Mouse (Mus musculus): ENCODE results near the gene Lsamp. TPM values are rescaled to one million over a fixed set of nuclear protein-coding genes. Genes with fewer than 3 reads are reported as not detected.

The Lsamp gene
- polyA plus RNA-seq, 1 experiment from 2014 or later = 21.5 TPM

DNA sequence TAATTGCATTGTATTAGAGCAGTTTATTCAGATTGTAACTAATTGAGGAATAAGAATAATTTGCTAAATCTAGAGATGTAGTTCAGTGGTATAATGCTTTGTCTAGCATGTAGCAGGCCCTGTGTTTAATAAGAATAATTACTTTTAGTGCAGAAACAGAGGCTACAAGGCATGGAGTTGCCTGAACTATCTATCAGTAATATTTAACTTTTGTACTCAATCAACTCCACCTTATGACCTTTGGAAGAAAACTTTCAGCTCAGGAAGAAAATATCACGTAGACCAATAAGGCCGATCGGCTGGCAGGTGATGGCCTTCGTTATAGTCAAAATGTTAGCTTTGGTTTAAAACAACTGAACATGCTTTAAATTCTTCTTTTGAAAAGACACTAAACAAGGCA lies 946.4 kb downstream of the Lsamp start:
- Histone ChIP-seq H3K4me3 (ENCODE audit: low read depth, low read length) (no peak overlapping the region), H3K27me3 (ENCODE audit: control insufficient read depth, insufficient read depth, low read length) (no peaks in the 10 kb centered on the region), H3K4me1 (replicated peaks; ENCODE audit: control insufficient read depth, insufficient read depth, low read length) (no peaks in the 10 kb centered on the region), H3K9ac (ENCODE audit: low read length) (no peak overlapping the region), H3K9me3 (ENCODE audit: control insufficient read depth, low read length) (no peaks in the 10 kb centered on the region), H3K36me3 (ENCODE audit: control insufficient read depth, insufficient read depth, low read length) (no peaks in the 10 kb centered on the region), H3K4me2 (ENCODE audit: low read depth, low read length, severe bottlenecking) (no peak overlapping the region), H3K27ac (ENCODE audit: low read depth, low read length) (no peak overlapping the region)
- no peak for DNase-seq (ENCODE audit: low spot score)
- ATAC-seq (replicated peaks; ENCODE audit: low FRiP score) = no peak
- WGBS = 94% methylated on average over 4 of the region's 4 CpGs

- Histone ChIP-seq H3K4me3 (ENCODE audit: low read depth, low read length) (no peak overlapping the region), H3K36me3 (ENCODE audit: control insufficient read depth, insufficient read depth, low read length) (no peaks in the 10 kb centered on the region), H3K9ac (ENCODE audit: low read length) (no peak overlapping the region), H3K4me1 (replicated peaks; ENCODE audit: control insufficient read depth, insufficient read depth, low read length) (no peaks in the 10 kb centered on the region; the same call in 1 of the 2 replicates), H3K4me2 (ENCODE audit: low read depth, low read length, severe bottlenecking) (no peak overlapping the region), H3K9me3 (ENCODE audit: control insufficient read depth, low read length) (no peaks in the 10 kb centered on the region), H3K27ac (ENCODE audit: low read depth, low read length) (no peak overlapping the region), H3K27me3 (ENCODE audit: control insufficient read depth, insufficient read depth, low read length) (no peaks in the 10 kb centered on the region)
- DNase-seq (ENCODE audit: low spot score) = no peak
- 92% methylated on average over 3 of the region's 3 CpGs for WGBS
- no peak for ATAC-seq (replicated peaks; ENCODE audit: low FRiP score)
These were observed 958.1 kb downstream of the Lsamp start for GRCm38 (mm10) chr16:40942266-40942665.

GRCm38 (mm10) chr16:40945834-40946233 lies 961.7 kb downstream of the Lsamp start:
- Histone ChIP-seq H3K4me1 (replicated peaks; ENCODE audit: control insufficient read depth, insufficient read depth, low read length) (no peaks in the 10 kb centered on the region; the same call in 1 of the 2 replicates), H3K9me3 (ENCODE audit: control insufficient read depth, low read length) (no peaks in the 10 kb centered on the region), H3K27ac (ENCODE audit: low read depth, low read length) (no peak overlapping the region), H3K27me3 (ENCODE audit: control insufficient read depth, insufficient read depth, low read length) (no peaks in the 10 kb centered on the region), H3K4me3 (ENCODE audit: low read depth, low read length) (no peak overlapping the region), H3K36me3 (ENCODE audit: control insufficient read depth, insufficient read depth, low read length) (no peaks in the 10 kb centered on the region), H3K4me2 (ENCODE audit: low read depth, low read length, severe bottlenecking) (no peak overlapping the region), H3K9ac (ENCODE audit: low read length) (no peak overlapping the region)
- ATAC-seq (replicated peaks; ENCODE audit: low FRiP score) (no peak), DNase-seq (ENCODE audit: low spot score) (no peak)
- WGBS = 53% methylated on average over 1 of the region's 1 CpGs

- no peaks in the 10 kb centered on the region; the same call in 1 of the 2 replicates for H3K4me1 ChIP-seq (replicated peaks; ENCODE audit: control insufficient read depth, insufficient read depth, low read length)
- H3K4me3 ChIP-seq (ENCODE audit: low read depth, low read length) = no peak overlapping the region
- no peaks in the 10 kb centered on the region for H3K36me3 ChIP-seq (ENCODE audit: control insufficient read depth, insufficient read depth, low read length)
- ATAC-seq (replicated peaks; ENCODE audit: low FRiP score) = no peak
- H3K4me2 ChIP-seq (ENCODE audit: low read depth, low read length, severe bottlenecking) = no peak overlapping the region
- no peaks in the 10 kb centered on the region for H3K9me3 ChIP-seq (ENCODE audit: control insufficient read depth, low read length)
- H3K27me3 ChIP-seq (ENCODE audit: control insufficient read depth, insufficient read depth, low read length) = no peaks in the 10 kb centered on the region
- no peak overlapping the region for H3K9ac ChIP-seq (ENCODE audit: low read length)
- no peak overlapping the region for H3K27ac ChIP-seq (ENCODE audit: low read depth, low read length)
- DNase-seq (ENCODE audit: low spot score) = no peak
These were observed 963.9 kb downstream of the Lsamp start for GRCm38 (mm10) chr16:40948013-40948412.

DNA sequence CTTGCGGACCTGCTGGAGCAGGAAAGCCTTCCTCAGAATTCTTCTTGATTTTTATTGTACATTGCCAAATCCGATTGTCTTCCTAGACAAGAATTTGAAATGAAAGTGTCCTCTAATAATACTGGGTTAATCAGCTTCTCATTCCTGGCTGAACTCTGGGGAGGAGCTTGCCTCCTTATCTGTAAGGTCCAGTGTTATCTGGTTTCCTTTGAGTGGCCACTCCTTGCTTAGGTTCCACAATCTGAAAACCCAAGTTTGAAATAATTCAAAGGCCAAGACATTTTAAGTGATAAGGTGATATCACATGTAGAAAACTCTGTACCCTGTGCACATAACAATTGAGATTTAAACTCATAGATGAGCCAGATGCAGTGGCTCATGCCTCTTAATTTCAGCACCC lies 975.0 kb downstream of the Lsamp start:
- DNase-seq (ENCODE audit: low spot score) = no peak
- Histone ChIP-seq H3K4me1 (replicated peaks; ENCODE audit: control insufficient read depth, insufficient read depth, low read length) (no peaks in the 10 kb centered on the region), H3K9me3 (ENCODE audit: control insufficient read depth, low read length) (no peaks in the 10 kb centered on the region), H3K27ac (ENCODE audit: low read depth, low read length) (no peak overlapping the region), H3K36me3 (ENCODE audit: control insufficient read depth, insufficient read depth, low read length) (no peaks in the 10 kb centered on the region), H3K27me3 (ENCODE audit: control insufficient read depth, insufficient read depth, low read length) (no peaks in the 10 kb centered on the region), H3K9ac (ENCODE audit: low read length) (no peak overlapping the region), H3K4me3 (ENCODE audit: low read depth, low read length) (no peak overlapping the region), H3K4me2 (ENCODE audit: low read depth, low read length, severe bottlenecking) (no peak overlapping the region)
- WGBS = 92% methylated on average over 2 of the region's 2 CpGs
- ATAC-seq (replicated peaks; ENCODE audit: low FRiP score) = no peak

DNA sequence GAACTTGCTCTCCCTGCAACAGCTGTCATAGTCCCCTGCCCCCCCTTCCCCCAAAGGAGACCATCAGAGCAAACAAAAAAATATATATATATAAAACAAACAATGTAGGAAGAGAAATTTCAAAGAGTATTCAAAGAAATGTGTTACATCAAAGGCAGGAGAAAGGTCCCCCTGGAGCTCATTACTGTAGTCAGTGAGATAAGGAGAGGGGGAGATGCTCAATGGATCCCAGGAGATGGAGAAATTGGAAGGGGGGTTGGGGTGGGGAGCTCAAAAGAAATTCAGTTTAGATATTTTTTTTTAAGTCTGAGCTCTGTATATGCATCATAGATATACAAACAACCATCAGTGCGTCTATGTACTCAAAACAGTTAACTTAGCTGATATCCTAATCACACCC lies 976.4 kb downstream of the Lsamp start:
- Histone ChIP-seq H3K9ac (ENCODE audit: low read length) (no peak overlapping the region), H3K36me3 (ENCODE audit: control insufficient read depth, insufficient read depth, low read length) (no peaks in the 10 kb centered on the region), H3K4me2 (ENCODE audit: low read depth, low read length, severe bottlenecking) (no peak overlapping the region), H3K4me1 (replicated peaks; ENCODE audit: control insufficient read depth, insufficient read depth, low read length) (no peaks in the 10 kb centered on the region), H3K27me3 (ENCODE audit: control insufficient read depth, insufficient read depth, low read length) (no peaks in the 10 kb centered on the region), H3K4me3 (ENCODE audit: low read depth, low read length) (no peak overlapping the region), H3K9me3 (ENCODE audit: control insufficient read depth, low read length) (no peaks in the 10 kb centered on the region), H3K27ac (ENCODE audit: low read depth, low read length) (no peak overlapping the region)
- DNase-seq (ENCODE audit: low spot score) (no peak), ATAC-seq (replicated peaks; ENCODE audit: low FRiP score) (no peak)
- 89% methylated on average over 1 of the region's 1 CpGs for WGBS

- Histone ChIP-seq H3K27me3 (ENCODE audit: control insufficient read depth, insufficient read depth, low read length) (no peaks in the 10 kb centered on the region), H3K36me3 (ENCODE audit: control insufficient read depth, insufficient read depth, low read length) (no peaks in the 10 kb centered on the region), H3K4me1 (replicated peaks; ENCODE audit: control insufficient read depth, insufficient read depth, low read length) (no peaks in the 10 kb centered on the region), H3K9me3 (ENCODE audit: control insufficient read depth, low read length) (no peaks in the 10 kb centered on the region), H3K27ac (ENCODE audit: low read depth, low read length) (no peak overlapping the region), H3K4me2 (ENCODE audit: low read depth, low read length, severe bottlenecking) (peak overlapping the region; percentile 41), H3K9ac (ENCODE audit: low read length) (no peak overlapping the region), H3K4me3 (ENCODE audit: low read depth, low read length) (peak overlapping the region; percentile 6; the same call in 1 of the 2 replicates)
- peak; percentile 80 for DNase-seq (ENCODE audit: low spot score)
- ATAC-seq (replicated peaks; ENCODE audit: low FRiP score) = peak; percentile 97
- 19% methylated on average over 17 of the region's 17 CpGs for WGBS
These were observed 984.1 kb downstream of the Lsamp start for GRCm38 (mm10) chr16:40968088-40968860.

GRCm38 (mm10) chr16:40971382-40971781 lies 987.2 kb downstream of the Lsamp start:
- H3K9ac ChIP-seq (ENCODE audit: low read length) = no peak overlapping the region
- no peak for DNase-seq (ENCODE audit: low spot score)
- H3K36me3 ChIP-seq (ENCODE audit: control insufficient read depth, insufficient read depth, low read length) = no peaks in the 10 kb centered on the region
- H3K27ac ChIP-seq (ENCODE audit: low read depth, low read length) = no peak overlapping the region
- H3K9me3 ChIP-seq (ENCODE audit: control insufficient read depth, low read length) = no peaks in the 10 kb centered on the region
- H3K4me3 ChIP-seq (ENCODE audit: low read depth, low read length) = no peak overlapping the region
- H3K27me3 ChIP-seq (ENCODE audit: control insufficient read depth, insufficient read depth, low read length) = no peaks in the 10 kb centered on the region
- no peak overlapping the region for H3K4me2 ChIP-seq (ENCODE audit: low read depth, low read length, severe bottlenecking)
- no peak for ATAC-seq (replicated peaks; ENCODE audit: low FRiP score)
- 79% methylated on average over 3 of the region's 3 CpGs for WGBS
- H3K4me1 ChIP-seq (replicated peaks; ENCODE audit: control insufficient read depth, insufficient read depth, low read length) = no peaks in the 10 kb centered on the region

GRCm38 (mm10) chr16:40974084-40974483 lies 989.9 kb downstream of the Lsamp start:
- Histone ChIP-seq H3K27ac (ENCODE audit: low read depth, low read length) (no peak overlapping the region), H3K4me2 (ENCODE audit: low read depth, low read length, severe bottlenecking) (no peak overlapping the region), H3K27me3 (ENCODE audit: control insufficient read depth, insufficient read depth, low read length) (no peaks in the 10 kb centered on the region), H3K4me3 (ENCODE audit: low read depth, low read length) (no peak overlapping the region), H3K9me3 (ENCODE audit: control insufficient read depth, low read length) (no peaks in the 10 kb centered on the region), H3K36me3 (ENCODE audit: control insufficient read depth, insufficient read depth, low read length) (no peaks in the 10 kb centered on the region), H3K4me1 (replicated peaks; ENCODE audit: control insufficient read depth, insufficient read depth, low read length) (no peaks in the 10 kb centered on the region), H3K9ac (ENCODE audit: low read length) (no peak overlapping the region)
- DNase-seq (ENCODE audit: low spot score) = no peak
- 39% methylated on average over 2 of the region's 2 CpGs for WGBS
- peak; percentile 78 for ATAC-seq (replicated peaks; ENCODE audit: low FRiP score)

Measured in forebrain, embryonic 11.5 days (tissue).